Mouse (Mus musculus): ENCODE measurements around the gene 6030445D17Rik.

Gene 6030445D17Rik

DNA sequence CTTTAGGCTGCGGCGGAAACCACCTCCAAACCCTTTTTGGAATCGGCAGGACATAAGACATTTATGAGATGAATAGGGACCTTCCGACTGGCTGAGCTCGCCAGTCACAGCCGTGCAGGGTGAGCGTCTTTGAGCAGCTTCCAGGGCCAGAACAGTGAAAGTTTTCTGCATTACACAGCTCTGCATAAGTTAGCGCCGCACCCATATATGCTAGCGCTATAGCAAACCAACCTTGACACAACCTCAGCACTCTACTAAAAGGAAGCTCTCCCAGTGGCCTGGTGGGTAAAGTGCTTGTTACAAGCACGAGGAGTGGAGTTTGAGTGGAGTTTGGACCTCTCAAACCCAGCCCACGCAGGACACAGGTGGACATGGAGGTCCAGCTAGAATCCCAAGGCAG is 2.8 kb upstream of the 6030445D17Rik start:
- no peak for DNase-seq (ENCODE audit: low read depth, low spot score)

DNA sequence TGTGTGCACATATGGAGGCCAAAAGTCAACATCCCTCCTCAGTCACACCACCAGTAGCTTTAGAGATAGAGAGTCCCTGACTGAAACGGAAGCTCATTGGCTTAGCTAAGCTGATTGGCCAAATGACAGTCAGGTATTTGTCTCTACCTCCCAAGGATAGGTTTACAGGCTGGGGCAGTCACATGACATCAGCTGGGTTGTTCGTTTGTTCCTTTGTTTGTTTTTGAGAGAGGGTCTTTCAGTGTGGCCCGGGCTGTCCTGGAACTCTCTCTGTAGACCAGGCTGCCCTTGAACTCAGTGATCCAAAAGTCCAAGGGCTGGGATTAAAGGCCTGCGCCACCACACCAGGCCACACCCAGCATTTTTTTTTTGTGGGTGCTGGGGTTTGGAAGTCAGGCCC is 844 bp upstream of the 6030445D17Rik start:
- DNase-seq (ENCODE audit: low read depth, low spot score), result no peak

DNA sequence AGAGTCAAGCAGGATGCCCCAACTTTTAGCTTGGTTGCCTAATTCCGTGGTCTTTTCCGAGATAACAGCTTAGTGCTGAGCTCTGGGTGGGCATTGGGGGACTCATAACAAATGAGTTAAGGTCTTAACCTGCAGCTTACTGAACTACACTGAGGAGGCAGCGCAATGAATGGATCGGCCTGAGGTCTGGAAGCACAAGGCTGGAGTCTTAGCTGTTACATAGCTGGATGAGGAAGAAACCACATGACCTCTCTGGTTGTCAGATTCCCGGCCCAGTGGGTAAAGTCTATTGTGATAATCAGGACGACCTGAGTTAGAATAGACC is 327 bp upstream of the 6030445D17Rik start:
- no peak for DNase-seq (ENCODE audit: low read depth, low spot score)

DNA sequence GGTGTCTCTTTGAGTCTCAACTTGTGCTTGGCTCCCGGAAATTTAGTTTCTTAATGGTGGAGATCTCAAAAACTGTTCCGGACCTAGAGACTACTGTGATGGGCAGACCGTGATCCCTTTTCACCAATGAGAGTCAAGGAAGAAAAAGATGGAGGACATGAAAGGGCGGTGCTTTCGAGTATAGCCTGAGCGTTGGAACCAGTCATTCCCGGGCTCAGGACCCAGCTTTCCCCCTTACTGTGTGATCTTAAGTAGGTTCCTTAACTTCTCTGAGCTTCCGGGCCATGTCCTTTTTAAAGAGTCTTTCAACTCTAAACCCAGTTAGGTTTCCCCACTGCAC is 759 bp downstream of the 6030445D17Rik start:
- no peak for DNase-seq (ENCODE audit: low read depth, low spot score)

DNA sequence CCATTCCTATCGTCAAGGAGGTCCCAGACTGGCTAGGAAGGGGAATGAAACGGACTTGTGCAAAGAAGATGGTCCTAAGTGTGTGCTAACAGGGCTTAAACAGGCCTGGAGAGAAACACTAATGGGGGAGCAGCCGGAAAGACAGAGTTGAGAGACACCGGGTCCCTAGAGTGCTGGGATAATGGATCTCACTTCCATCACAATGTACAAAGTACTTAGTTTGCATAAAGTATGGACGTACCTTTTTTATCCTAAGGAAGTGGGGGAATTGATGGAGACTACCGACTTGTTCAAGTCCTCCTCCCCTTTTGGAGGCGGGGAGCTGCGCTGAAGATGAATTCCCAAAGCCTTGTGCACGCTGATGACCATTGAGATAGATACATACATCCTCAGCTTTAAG is 1.4 kb downstream of the 6030445D17Rik start:
- no peak for DNase-seq (ENCODE audit: low read depth, low spot score)

DNA sequence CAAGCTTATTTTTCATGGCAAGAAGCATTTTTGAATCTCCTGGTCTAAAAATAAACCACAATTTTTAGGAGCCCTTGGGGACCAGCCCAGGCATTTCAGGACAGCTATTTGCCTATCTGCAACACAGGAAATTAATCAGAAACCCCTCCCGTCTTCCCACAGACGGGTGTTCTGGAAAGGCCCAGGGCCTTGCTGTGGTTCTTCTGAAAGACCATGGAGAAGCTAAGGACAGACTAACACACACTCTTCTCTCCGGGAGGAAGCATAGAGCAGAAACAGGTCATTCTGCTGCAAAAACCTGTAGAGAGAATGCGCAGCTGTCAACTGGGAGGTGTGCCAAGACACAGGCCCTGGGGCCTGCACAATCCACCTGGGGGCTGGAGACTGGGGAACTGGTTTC is 4.2 kb downstream of the 6030445D17Rik start:
- no peak for DNase-seq (ENCODE audit: low read depth, low spot score)

DNA sequence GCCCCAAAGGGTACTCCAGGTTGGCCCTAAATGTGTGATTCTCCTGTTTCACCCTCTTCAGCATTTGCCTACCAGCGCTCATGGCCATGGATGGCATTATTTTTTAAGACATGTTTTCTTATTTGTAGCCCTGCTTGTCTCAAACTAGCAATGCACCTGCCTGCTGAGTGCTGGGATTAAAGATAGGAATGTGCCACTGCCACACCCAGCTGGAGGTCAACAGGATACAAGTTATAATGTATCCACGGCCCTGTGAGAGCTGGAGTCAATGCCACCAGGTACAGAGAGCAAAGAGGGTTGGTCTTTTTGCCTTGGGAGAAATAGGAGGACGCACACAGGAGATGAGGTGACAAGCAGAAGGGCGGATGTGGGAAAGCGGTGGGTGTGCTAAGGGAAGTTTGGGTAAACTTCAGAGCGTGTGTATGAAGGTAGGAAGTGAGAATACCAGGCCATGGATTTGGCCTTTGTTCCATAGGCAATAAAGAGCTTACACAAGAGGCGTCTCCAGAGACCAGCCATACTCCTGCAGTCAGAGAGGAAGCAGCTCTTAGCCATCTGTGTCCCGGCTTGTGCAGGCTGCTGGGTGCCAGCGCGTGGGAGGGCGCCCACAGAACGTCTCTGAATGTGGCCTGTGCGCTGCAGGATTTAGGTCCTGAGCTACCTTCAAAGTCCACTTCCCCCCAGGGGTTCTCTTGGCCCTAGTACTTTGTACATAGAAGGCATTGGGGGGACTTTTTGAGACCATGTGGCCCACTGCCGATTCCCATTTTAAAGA is 6.7 kb downstream of the 6030445D17Rik start:
- DNase-seq (ENCODE audit: low read depth, low spot score), result no peak

DNA sequence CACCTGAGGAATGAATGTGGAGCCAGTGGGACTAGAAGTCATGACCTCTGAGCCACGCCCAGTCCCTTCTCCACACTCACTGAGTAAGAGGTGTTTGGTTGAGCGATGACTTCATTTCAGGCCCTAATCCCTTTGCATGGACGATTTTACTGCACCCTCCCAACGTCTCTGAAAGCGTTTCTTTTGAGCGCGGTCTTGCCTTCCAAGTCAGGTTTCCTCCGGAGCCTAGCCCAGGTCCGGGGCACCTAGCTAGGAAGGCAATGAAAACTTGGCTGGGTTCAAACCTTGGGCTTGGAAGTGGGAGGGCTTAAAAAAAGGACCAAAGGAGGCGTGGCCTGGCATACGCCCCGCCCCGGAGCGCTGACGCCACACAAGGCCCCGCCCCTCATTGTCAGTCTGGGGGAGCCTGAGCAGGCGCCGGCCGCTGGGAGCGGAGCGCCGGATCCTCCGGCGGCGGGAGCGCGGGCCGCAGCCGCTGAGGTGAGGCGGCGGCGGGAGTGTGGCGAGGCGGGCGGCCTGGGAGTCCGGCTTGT is 7.4 kb downstream of the 6030445D17Rik start, which contains the start of gene Luzp1:
TSS of gene Luzp1 (plus strand) at position 391 of the 533 bp plus-strand sequence.
- peak; percentile 84 for DNase-seq (ENCODE audit: low read depth, low spot score)

DNA sequence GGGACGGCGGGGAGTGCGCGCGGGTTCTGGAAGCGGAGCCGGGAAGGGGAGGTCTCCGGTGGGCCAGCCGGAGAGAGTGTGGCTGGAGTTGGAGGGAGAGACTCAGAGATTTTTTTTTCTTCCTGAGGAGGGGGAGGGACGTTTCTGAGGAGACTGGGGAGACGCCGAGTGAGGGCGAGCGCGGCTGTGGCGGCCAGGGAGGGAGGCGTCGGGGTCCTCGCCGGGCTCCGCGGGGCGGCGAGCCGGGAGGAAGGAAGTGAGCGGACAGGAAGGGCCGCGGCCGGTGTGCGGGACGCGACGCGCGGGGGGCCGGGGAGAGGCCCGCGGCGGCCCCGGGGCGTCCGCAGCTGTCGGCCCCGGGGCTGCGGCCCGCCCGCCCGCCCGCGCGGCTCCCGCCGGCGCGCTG is 7.9 kb downstream of the 6030445D17Rik start:
- no peak for DNase-seq (ENCODE audit: low read depth, low spot score)

DNA sequence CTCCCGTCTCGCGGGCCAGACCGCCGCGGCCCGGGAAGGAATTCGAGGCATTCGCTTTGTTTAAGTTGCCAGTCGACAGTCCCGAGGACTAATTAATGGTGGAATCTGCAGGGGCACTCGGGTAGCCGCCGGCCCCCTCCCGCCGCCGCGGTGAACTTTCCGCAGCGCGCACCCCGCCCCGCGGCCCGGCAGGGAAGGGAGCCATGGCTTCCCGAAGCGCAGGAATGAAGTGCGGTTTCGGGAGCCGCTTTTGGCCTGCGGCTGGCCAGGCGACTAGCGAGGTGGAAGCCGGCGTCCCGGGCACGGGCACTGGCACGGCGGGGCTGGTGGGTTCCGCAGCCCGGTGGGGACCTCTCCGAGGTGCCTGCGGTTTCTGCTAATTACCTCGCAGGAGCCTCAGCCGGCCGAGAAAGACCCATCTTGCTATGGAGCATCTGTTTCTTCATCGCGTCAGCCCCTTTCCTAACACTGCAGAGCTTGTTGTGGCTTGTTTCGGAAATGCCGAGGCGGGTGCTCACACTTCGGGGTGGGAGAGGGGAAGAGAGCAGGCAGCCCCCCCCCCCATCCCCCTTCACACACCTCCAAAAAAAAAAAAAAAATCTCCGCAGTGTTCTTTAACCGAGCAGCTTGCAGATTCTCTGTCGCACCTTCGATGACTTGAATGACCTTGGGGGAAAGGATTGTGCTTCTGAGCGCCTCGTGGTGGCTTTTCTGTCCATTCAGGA is 8.5 kb downstream of the 6030445D17Rik start:
- DNase-seq (ENCODE audit: low read depth, low spot score), result no peak

DNA sequence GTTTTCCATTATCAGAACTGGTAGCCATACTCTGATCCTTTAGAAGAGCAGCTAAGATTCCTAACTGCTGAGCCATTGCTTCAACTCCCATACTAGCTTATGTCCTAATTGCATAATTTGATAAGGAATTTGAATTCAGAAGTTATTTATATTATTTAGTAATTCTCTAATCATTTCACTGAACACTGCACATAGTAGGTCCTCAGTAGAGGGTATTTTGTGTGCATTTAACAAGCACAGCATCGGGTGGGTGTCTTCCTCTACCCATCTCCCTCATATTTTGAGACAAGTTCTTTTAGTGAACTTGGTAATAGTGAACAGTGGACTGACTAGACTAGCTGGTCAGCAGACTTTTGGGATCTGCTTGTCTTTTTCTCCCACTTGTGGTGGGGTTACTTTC is 14.6 kb downstream of the 6030445D17Rik start:
- DNase-seq (ENCODE audit: low read depth, low spot score), result no peak

DNA sequence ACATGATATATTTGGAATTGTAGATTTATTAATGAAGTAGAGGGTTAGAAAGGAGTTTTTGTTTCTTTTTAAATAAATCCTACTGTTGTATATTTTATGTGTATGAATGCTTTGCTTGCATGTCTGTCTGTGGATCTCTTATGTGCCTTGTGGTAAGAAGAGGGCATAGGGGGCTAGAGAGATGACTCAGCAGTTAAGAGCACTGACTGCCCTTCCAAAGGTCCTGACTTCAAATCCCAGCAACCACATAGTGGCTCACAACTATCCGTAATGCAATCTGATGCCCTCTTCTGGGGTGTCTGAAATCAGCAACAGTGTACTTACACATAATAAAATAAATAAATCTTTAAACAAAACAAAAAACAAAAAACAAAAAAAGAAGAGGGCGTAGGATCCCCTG is 24.5 kb downstream of the 6030445D17Rik start:
- no peak for DNase-seq (ENCODE audit: low read depth, low spot score)

DNA sequence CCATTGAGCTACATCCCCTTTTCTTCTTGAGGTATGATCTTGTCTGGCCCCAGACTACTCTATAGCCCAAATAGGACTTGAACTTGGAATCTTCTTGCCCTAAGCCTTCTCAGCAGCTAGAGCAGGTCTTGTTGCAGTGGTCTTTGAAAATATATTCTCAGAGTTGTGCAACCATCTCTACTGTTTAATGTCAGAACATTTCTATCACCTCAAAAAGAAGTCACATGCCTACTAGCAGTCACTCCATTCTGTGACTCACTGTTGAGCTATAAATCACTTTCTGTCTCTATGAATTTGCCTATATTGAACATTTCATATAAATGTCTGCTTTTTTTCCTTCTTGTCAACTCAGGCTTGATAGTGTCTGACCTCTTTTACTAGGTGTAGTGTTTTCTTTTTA is 33.9 kb downstream of the 6030445D17Rik start:
- no peak for DNase-seq (ENCODE audit: low read depth, low spot score)

DNA sequence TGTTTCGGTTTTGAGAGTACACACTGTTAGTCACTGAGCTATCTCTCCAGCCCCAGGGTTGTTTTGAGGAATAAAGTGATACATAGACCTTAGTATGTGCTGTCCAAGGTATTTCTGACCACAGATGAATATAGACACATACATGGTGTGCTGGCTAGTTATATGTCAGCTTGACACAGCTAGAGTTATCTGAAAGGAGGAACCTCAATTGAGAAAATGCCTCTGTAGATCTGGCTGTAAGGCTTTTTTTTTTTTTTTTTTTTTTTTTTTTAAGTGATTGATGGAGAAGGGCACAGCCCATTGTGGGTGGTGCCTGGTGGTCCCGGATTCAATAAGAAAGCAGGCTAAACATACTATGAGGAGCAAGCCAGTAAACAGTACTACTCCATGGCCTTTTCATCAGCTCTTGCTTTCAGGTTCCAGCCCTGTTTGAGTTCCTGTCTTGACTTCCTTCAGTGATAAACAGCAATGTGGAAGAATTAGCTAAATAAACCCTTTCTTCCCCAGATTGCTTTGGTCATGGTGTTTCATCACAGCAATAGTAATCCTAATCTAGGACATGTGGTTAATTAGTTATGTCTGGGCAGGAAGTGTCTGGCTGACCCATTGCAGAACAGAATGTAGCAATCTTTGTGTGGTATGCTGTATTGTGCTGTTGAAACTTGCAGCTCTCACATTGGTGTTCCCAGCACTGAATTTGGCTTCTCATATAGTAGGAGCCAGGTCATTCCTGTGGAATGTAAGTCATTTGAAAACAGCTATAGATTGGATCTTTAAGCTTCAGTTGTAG is 43.6 kb downstream of the 6030445D17Rik start:
- DNase-seq (ENCODE audit: low read depth, low spot score), result no peak

DNA sequence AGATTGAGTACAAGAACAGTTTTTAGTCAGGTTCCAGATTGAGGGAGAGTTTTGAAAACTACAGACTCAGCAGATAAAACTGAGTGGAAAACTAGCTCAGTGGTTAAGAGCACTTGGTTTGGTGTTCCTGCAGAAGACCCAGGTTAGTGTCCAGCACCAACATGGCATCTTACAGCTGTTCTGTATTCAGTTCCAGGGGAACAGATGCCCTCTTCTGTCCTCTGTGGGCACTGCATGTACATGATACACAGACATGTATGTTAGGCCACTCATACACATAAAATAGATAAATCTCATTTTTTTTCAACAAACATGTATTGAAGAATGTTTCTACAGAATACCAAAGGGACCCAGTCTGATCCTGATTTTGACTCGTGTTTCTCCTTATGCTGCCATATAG is 47.8 kb downstream of the 6030445D17Rik start:
- DNase-seq (ENCODE audit: low read depth, low spot score), result no peak

DNA sequence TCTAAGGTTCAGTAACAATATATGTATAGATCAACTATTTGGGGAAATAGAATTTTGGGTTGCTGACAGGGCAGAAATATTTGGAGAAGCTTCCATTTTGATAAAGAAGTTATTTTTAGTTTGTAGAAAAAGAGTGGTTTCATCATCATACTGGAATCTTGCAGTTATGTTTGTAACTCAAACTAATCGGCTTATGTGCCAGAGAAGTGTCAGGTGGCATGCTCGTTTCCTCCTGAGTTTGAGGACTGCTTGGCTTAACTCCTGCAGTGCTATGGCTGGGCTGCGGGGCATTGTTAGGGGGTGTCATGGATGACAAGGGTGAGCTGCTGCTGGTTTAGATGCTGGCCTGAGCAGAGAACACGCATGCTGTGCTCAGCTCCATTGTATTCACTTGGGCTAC is 49.7 kb downstream of the 6030445D17Rik start:
- DNase-seq (ENCODE audit: low read depth, low spot score), result no peak

DNA sequence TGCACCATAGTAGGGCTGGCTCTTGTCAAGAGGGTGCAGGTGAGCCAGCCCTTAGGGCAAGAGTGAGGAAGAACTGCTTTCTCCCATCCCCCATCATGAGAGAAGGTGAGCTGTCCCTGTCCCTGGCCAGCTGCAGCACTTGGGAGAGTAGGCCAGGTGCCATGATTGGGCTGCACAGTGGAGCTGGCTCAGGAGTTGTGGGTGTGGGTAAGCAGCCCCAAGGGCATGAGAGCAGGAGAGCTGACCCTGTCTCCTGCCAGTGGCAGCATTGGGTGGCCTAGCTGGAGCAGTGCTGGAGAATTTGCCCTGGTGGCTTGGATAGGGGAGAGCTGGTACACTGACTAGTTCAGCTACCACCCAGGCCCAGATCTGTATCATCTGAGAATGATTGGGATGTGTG is 50.9 kb downstream of the 6030445D17Rik start:
- DNase-seq (ENCODE audit: low read depth, low spot score), result no peak

Measured in retina, postnatal 7 days (tissue).